Mouse (Mus musculus): ENCODE data around the gene Dbx2. TPM values are rescaled to one million over a fixed set of nuclear protein-coding genes. Genes with fewer than 3 reads are reported as not detected.

Gene Dbx2
- polyA plus RNA-seq, 1 experiment from 2014 or later = 0.60 TPM

- Histone ChIP-seq H3K9ac (no peak overlapping the region), H3K4me3 (replicated peaks) (no peak overlapping the region), H3K27ac (no peak overlapping the region), H3K4me1 (no peaks in the 10 kb centered on the region), H3K9me3 (no peaks in the 10 kb centered on the region), H3K36me3 (replicated peaks) (no peaks in the 10 kb centered on the region), H3K27me3 (peaks cover 5% of the 10 kb centered on the region), H3K4me2 (no peak overlapping the region)
- no peak for ATAC-seq (ENCODE audit: low FRiP score)
- 94% methylated on average over 5 of the region's 5 CpGs for WGBS
These were observed 4.6 kb upstream of the Dbx2 start for GRCm38 (mm10) chr15:95660368-95660767.

- H3K4me1 ChIP-seq = peaks cover 25% of the 10 kb centered on the region
- H3K4me3 ChIP-seq (replicated peaks) = peak overlapping the region; percentile 39
- H3K9me3 ChIP-seq = no peaks in the 10 kb centered on the region
- peak overlapping the region; percentile 40 for H3K9ac ChIP-seq
- H3K4me2 ChIP-seq = peak overlapping the region; percentile 72
- H3K36me3 ChIP-seq (replicated peaks) = no peaks in the 10 kb centered on the region
- H3K27me3 ChIP-seq = peaks cover 56% of the 10 kb centered on the region
- under 1% methylated on average over 46 of the region's 49 CpGs for WGBS
- 0 out of 2 replicates have a peak, but pooled peaks have one; percentile 23 for ATAC-seq (ENCODE audit: low FRiP score)
- no peak overlapping the region for H3K27ac ChIP-seq
These were observed 1.4 kb downstream of the Dbx2 start for GRCm38 (mm10) chr15:95654211-95654897.

- H3K4me2 ChIP-seq = peak overlapping the region; percentile 72
- H3K9ac ChIP-seq = peak overlapping the region; percentile 40
- H3K9me3 ChIP-seq = no peaks in the 10 kb centered on the region
- H3K4me3 ChIP-seq (replicated peaks) = peak overlapping the region; percentile 39
- peaks cover 62% of the 10 kb centered on the region for H3K27me3 ChIP-seq
- peaks cover 25% of the 10 kb centered on the region for H3K4me1 ChIP-seq
- no peak overlapping the region for H3K27ac ChIP-seq
- ATAC-seq (ENCODE audit: low FRiP score) = no peak
- H3K36me3 ChIP-seq (replicated peaks) = no peaks in the 10 kb centered on the region
- WGBS = 3% methylated on average over 6 of the region's 6 CpGs
These were observed 1.9 kb downstream of the Dbx2 start for GRCm38 (mm10) chr15:95653812-95654210.

- H3K9ac ChIP-seq = no peak overlapping the region
- H3K9me3 ChIP-seq = no peaks in the 10 kb centered on the region
- peaks cover 25% of the 10 kb centered on the region for H3K4me1 ChIP-seq
- no peak for ATAC-seq (ENCODE audit: low FRiP score)
- H3K4me3 ChIP-seq (replicated peaks) = 0 out of 2 replicates have a peak overlapping the region, but pooled peaks have one; percentile 5
- H3K36me3 ChIP-seq (replicated peaks) = no peaks in the 10 kb centered on the region
- H3K27me3 ChIP-seq = peaks cover 67% of the 10 kb centered on the region
- peak overlapping the region; percentile 72 for H3K4me2 ChIP-seq
- H3K27ac ChIP-seq = no peak overlapping the region
- 2% methylated on average over 23 of the region's 23 CpGs for WGBS
These were observed 2.7 kb downstream of the Dbx2 start for GRCm38 (mm10) chr15:95652898-95653707.

- WGBS = 4% methylated on average over 3 of the region's 3 CpGs
These were observed 3.9 kb downstream of the Dbx2 start for GRCm38 (mm10) chr15:95651824-95652223.

GRCm38 (mm10) chr15:95643505-95644029 is 12.2 kb downstream of the Dbx2 start:
- H3K36me3 ChIP-seq (replicated peaks) = no peaks in the 10 kb centered on the region
- peaks cover 31% of the 10 kb centered on the region for H3K4me1 ChIP-seq
- no peak overlapping the region for H3K4me2 ChIP-seq
- no peak overlapping the region for H3K27ac ChIP-seq
- H3K9ac ChIP-seq = no peak overlapping the region
- no peaks in the 10 kb centered on the region for H3K9me3 ChIP-seq
- WGBS = 28% methylated on average over 15 of the region's 15 CpGs
- ATAC-seq (ENCODE audit: low FRiP score) = no peak
- H3K4me3 ChIP-seq (replicated peaks) = no peak overlapping the region
- H3K27me3 ChIP-seq = peaks cover 67% of the 10 kb centered on the region

More at GRCm38 (mm10) chr15:95651824-95652223, 3.9 kb downstream of the Dbx2 start:
- ATAC-seq (ENCODE audit: low FRiP score) = no peak
- Histone ChIP-seq H3K9me3 (no peaks in the 10 kb centered on the region), H3K4me3 (replicated peaks) (no peak overlapping the region), H3K36me3 (replicated peaks) (no peaks in the 10 kb centered on the region), H3K27ac (no peak overlapping the region), H3K9ac (no peak overlapping the region), H3K4me2 (no peak overlapping the region), H3K27me3 (peaks cover 74% of the 10 kb centered on the region), H3K4me1 (peaks cover 25% of the 10 kb centered on the region)

GRCm38 (mm10) chr15:95640347-95640746 is 15.4 kb downstream of the Dbx2 start:
- 0 out of 2 replicates have a peak overlapping the region, but pooled peaks have one; percentile 1 for H3K4me3 ChIP-seq (replicated peaks)
- ATAC-seq (ENCODE audit: low FRiP score) = peak; percentile 82
- 2% methylated on average over 11 of the region's 11 CpGs for whole genome bisulfite sequencing

GRCm38 (mm10) chr15:95639829-95640134 is 16.0 kb downstream of the Dbx2 start:
- ATAC-seq (ENCODE audit: low FRiP score) = peak; percentile 45; the same call in 1 of the 2 replicates
- Histone ChIP-seq H3K4me1 (peaks cover 33% of the 10 kb centered on the region), H3K27ac (peak overlapping the region; percentile 31; the same call in 1 of the 2 replicates), H3K36me3 (replicated peaks) (no peaks in the 10 kb centered on the region), H3K9me3 (no peaks in the 10 kb centered on the region), H3K4me3 (replicated peaks) (no peak overlapping the region), H3K4me2 (peak overlapping the region; percentile 41), H3K9ac (no peak overlapping the region), H3K27me3 (peaks cover 70% of the 10 kb centered on the region)
- 16% methylated on average over 9 of the region's 9 CpGs for WGBS

More at GRCm38 (mm10) chr15:95640347-95640746, 15.4 kb downstream of the Dbx2 start:
- Histone ChIP-seq H3K9me3 (no peaks in the 10 kb centered on the region), H3K4me2 (peak overlapping the region; percentile 41), H3K27ac (no peak overlapping the region), H3K27me3 (peaks cover 68% of the 10 kb centered on the region), H3K9ac (no peak overlapping the region), H3K4me1 (peaks cover 33% of the 10 kb centered on the region), H3K36me3 (replicated peaks) (no peaks in the 10 kb centered on the region)

- ATAC-seq (ENCODE audit: low FRiP score) = no peak
- Histone ChIP-seq H3K4me2 (peak overlapping the region; percentile 41), H3K9me3 (no peaks in the 10 kb centered on the region), H3K4me1 (peaks cover 33% of the 10 kb centered on the region), H3K36me3 (replicated peaks) (no peaks in the 10 kb centered on the region), H3K4me3 (replicated peaks) (no peak overlapping the region; the same call in 1 of the 2 replicates), H3K9ac (no peak overlapping the region), H3K27ac (peak overlapping the region; percentile 31; the same call in 1 of the 2 replicates), H3K27me3 (peaks cover 73% of the 10 kb centered on the region)
- WGBS = 29% methylated on average over 20 of the region's 20 CpGs
These were observed 16.5 kb downstream of the Dbx2 start for GRCm38 (mm10) chr15:95639115-95639828.

- Histone ChIP-seq H3K4me2 (no peak overlapping the region), H3K9me3 (no peaks in the 10 kb centered on the region), H3K27ac (no peak overlapping the region), H3K36me3 (replicated peaks) (no peaks in the 10 kb centered on the region), H3K27me3 (no peaks in the 10 kb centered on the region), H3K4me3 (replicated peaks) (no peak overlapping the region), H3K4me1 (peaks cover 2% of the 10 kb centered on the region; the same call in 1 of the 2 replicates), H3K9ac (no peak overlapping the region)
- ATAC-seq (ENCODE audit: low FRiP score) = no peak
- WGBS = 84% methylated on average over 4 of the region's 4 CpGs
These were observed 31.4 kb downstream of the Dbx2 start for GRCm38 (mm10) chr15:95624396-95624795.

GRCm38 (mm10) chr15:95622797-95623196 is 33.0 kb downstream of the Dbx2 start:
- Histone ChIP-seq H3K27me3 (no peaks in the 10 kb centered on the region), H3K9me3 (no peaks in the 10 kb centered on the region), H3K4me2 (no peak overlapping the region), H3K27ac (no peak overlapping the region), H3K4me3 (replicated peaks) (no peak overlapping the region), H3K9ac (no peak overlapping the region), H3K4me1 (peaks cover 2% of the 10 kb centered on the region; the same call in 1 of the 2 replicates), H3K36me3 (replicated peaks) (no peaks in the 10 kb centered on the region)
- ATAC-seq (ENCODE audit: low FRiP score) = no peak
- WGBS = 85% methylated on average over 8 of the region's 8 CpGs

GRCm38 (mm10) chr15:95612600-95612999 is 43.2 kb downstream of the Dbx2 start:
- Histone ChIP-seq H3K36me3 (replicated peaks) (no peaks in the 10 kb centered on the region), H3K4me2 (no peak overlapping the region), H3K4me3 (replicated peaks) (no peak overlapping the region), H3K27ac (no peak overlapping the region), H3K4me1 (no peaks in the 10 kb centered on the region), H3K9ac (no peak overlapping the region), H3K27me3 (no peaks in the 10 kb centered on the region), H3K9me3 (no peaks in the 10 kb centered on the region; the same call in 1 of the 2 replicates)
- ATAC-seq (ENCODE audit: low FRiP score) = no peak
- WGBS = 81% methylated on average over 1 of the region's 1 CpGs

Measured in forebrain, embryonic 12.5 days (tissue).